Mouse (Mus musculus): ENCODE results near the gene Emc10. TPM values are rescaled to one million over a fixed set of nuclear protein-coding genes. Genes with fewer than 3 reads are reported as not detected.
A peak's percentile ranks its signal among the peaks of the same experiment; 100 is the strongest.

Emc10 gene
- polyA plus RNA-seq, 1 experiment from 2014 or later: 111 TPM

GRCm38 (mm10) chr7:44533746-44534045, 37.4 kb upstream of the Emc10 start:
- H3K9ac ChIP-seq: no peak overlapping the region
- no peak for ATAC-seq (ENCODE audit: insufficient number of reproducible peaks, low FRiP score)
- 83% methylated on average over 12 of the region's 12 CpGs for WGBS
- no peak overlapping the region for H3K4me3 ChIP-seq
- H3K4me1 ChIP-seq (replicated peaks): 0 out of 2 replicates have a peak, but pooled peaks cover 5% of the 10 kb centered on the region
- H3K27ac ChIP-seq (ENCODE audit: poor library complexity, severe bottlenecking): no peak overlapping the region
- H3K27me3 ChIP-seq (replicated peaks): peaks cover 12% of the 10 kb centered on the region
- H3K9me3 ChIP-seq (replicated peaks): no peaks in the 10 kb centered on the region
- H3K36me3 ChIP-seq: peaks cover 61% of the 10 kb centered on the region
- H3K4me2 ChIP-seq: no peak overlapping the region

DNA sequence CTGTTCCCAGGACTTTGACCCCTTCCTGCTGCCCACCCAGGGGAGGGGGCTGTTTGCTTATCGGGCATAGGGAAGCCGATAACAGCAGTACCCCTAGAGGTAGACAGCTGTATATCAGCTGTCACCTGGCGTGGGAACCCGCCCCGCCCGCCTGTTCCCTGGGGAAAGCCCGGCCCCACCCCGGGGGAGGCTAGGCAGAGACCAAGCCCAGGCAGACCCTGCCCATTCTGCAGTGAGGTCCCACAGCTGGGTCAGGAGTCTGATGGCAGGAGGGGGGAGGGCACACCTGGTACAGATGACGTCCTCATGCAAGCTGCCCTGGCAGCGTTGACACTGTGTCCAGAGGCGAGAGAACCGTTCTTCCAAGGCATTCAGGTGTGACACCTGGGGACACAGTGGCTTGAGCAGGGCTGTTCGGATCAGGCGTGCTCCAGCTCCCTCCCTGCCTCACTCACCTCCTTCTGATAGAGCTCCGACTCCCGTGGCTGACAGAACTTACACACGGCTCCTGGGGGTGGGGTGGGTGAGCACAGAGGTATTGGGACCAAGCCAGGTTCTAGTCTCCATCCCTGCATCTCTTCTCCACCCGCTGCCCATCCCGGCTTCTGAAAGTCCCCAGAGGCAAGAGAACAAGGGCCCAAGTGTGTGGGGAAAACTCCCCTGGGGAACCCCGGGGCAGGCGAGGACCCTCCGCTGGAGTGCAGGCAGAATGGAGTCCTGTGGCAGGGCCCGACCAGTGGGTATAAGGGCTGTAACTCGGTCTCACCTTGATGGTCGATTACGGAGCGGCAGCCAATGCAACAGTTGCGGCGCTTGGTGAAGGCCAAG, 36.8 kb upstream of the Emc10 start:
- Histone ChIP-seq H3K27ac (ENCODE audit: poor library complexity, severe bottlenecking) (no peak overlapping the region), H3K9ac (no peak overlapping the region), H3K4me1 (replicated peaks) (0 out of 2 replicates have a peak, but pooled peaks cover 7% of the 10 kb centered on the region), H3K36me3 (peaks cover 56% of the 10 kb centered on the region), H3K4me2 (no peak overlapping the region), H3K27me3 (replicated peaks) (peaks cover 15% of the 10 kb centered on the region), H3K4me3 (no peak overlapping the region), H3K9me3 (replicated peaks) (no peaks in the 10 kb centered on the region)
- 84% methylated on average over 29 of the region's 29 CpGs for WGBS
- ATAC-seq (ENCODE audit: insufficient number of reproducible peaks, low FRiP score): no peak

- 84% methylated on average over 4 of the region's 4 CpGs for WGBS
- H3K9ac ChIP-seq: no peak within 1 kb of the TSS
- ATAC-seq (ENCODE audit: insufficient number of reproducible peaks, low FRiP score): no peak
- H3K27ac ChIP-seq (ENCODE audit: poor library complexity, severe bottlenecking): no peak within 1 kb of the TSS
- peaks cover 46% of the 10 kb centered on the region for H3K36me3 ChIP-seq
- H3K27me3 ChIP-seq (replicated peaks): peaks cover 17% of the 10 kb centered on the region
- H3K4me2 ChIP-seq: no peak within 1 kb of the TSS
- H3K9me3 ChIP-seq (replicated peaks): no peaks in the 10 kb centered on the region
- H3K4me3 ChIP-seq: no peak within 1 kb of the TSS
- H3K4me1 ChIP-seq (replicated peaks): peaks cover 12% of the 10 kb centered on the region; the same call in 1 of the 2 replicates
These were observed 35.8 kb upstream of the Emc10 start, which contains the start of gene Spib for GRCm38 (mm10) chr7:44531946-44532732. Gene Spib (minus strand): TSS chr7:44532071.

GRCm38 (mm10) chr7:44531207-44531606, 34.9 kb upstream of the Emc10 start:
- no peak overlapping the region for H3K9ac ChIP-seq
- 46% methylated on average over 5 of the region's 5 CpGs for WGBS
- no peak for ATAC-seq (ENCODE audit: insufficient number of reproducible peaks, low FRiP score)
- H3K36me3 ChIP-seq: peaks cover 36% of the 10 kb centered on the region
- no peak overlapping the region for H3K27ac ChIP-seq (ENCODE audit: poor library complexity, severe bottlenecking)
- no peak overlapping the region for H3K4me3 ChIP-seq
- H3K4me1 ChIP-seq (replicated peaks): peaks cover 12% of the 10 kb centered on the region; the same call in 1 of the 2 replicates
- H3K4me2 ChIP-seq: no peak overlapping the region
- no peaks in the 10 kb centered on the region for H3K9me3 ChIP-seq (replicated peaks)
- peaks cover 27% of the 10 kb centered on the region for H3K27me3 ChIP-seq (replicated peaks)

DNA sequence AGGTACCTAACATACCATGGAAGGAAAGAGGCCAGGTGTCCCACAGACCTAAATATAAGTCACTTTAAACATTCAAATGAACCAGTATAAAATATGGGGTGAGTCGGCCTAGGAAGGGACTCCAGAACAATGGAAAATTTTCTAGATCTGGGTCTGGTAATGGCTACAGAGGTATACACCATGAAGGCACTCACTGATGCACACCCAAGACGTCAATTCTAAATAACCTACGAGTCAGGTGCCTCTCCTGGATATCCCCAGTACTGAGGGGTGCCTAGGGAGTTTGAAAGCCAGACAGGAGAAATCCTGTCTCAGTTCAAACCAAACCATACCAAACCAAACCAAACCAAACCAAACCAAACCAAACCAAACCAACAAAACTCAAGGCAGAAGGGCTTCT, 34.2 kb upstream of the Emc10 start:
- ATAC-seq (ENCODE audit: insufficient number of reproducible peaks, low FRiP score): no peak
- Histone ChIP-seq H3K9ac (no peak overlapping the region), H3K36me3 (peaks cover 29% of the 10 kb centered on the region), H3K27me3 (replicated peaks) (peaks cover 34% of the 10 kb centered on the region), H3K4me2 (no peak overlapping the region), H3K4me1 (replicated peaks) (peaks cover 12% of the 10 kb centered on the region; the same call in 1 of the 2 replicates), H3K4me3 (no peak overlapping the region), H3K27ac (ENCODE audit: poor library complexity, severe bottlenecking) (no peak overlapping the region), H3K9me3 (replicated peaks) (no peaks in the 10 kb centered on the region)
- WGBS: 72% methylated on average over 3 of the region's 3 CpGs

DNA sequence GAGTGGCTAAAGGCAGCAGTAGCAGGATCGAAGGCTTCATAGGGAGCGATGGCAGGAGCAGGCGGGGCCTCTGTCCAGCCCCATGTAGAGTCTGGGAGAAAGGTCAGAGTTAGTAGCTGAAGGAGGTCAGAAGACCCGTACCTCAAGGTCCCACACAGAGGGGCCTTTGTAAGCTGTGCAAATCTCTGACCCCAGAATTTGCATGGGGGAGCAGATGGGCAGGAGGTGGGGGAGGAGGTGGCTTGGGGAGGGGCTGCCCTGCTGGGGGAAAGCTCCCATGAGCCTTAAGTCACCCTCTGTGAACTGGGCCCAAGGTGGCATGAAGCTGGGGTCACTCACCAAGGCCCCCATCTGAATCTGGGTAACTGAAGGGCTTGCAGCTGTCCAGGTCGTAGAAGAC, 33.2 kb upstream of the Emc10 start:
- H3K9ac ChIP-seq: no peak overlapping the region
- H3K36me3 ChIP-seq: peaks cover 20% of the 10 kb centered on the region
- peaks cover 21% of the 10 kb centered on the region for H3K4me1 ChIP-seq (replicated peaks)
- peaks cover 39% of the 10 kb centered on the region for H3K27me3 ChIP-seq (replicated peaks)
- H3K9me3 ChIP-seq (replicated peaks): no peaks in the 10 kb centered on the region
- no peak overlapping the region for H3K4me3 ChIP-seq
- no peak overlapping the region for H3K27ac ChIP-seq (ENCODE audit: poor library complexity, severe bottlenecking)
- ATAC-seq (ENCODE audit: insufficient number of reproducible peaks, low FRiP score): no peak
- 70% methylated on average over 5 of the region's 5 CpGs for WGBS
- no peak overlapping the region for H3K4me2 ChIP-seq

- WGBS: 7% methylated on average over 40 of the region's 40 CpGs
- Histone ChIP-seq H3K9me3 (replicated peaks) (no peaks in the 10 kb centered on the region), H3K9ac (peak overlapping the region; percentile 63), H3K36me3 (peaks cover 2% of the 10 kb centered on the region), H3K4me1 (replicated peaks) (peaks cover 23% of the 10 kb centered on the region), H3K27ac (ENCODE audit: poor library complexity, severe bottlenecking) (no peak overlapping the region), H3K4me2 (peak overlapping the region; percentile 80), H3K4me3 (peak overlapping the region; percentile 45), H3K27me3 (replicated peaks) (peaks cover 56% of the 10 kb centered on the region)
- ATAC-seq (ENCODE audit: insufficient number of reproducible peaks, low FRiP score): no peak; the same call in 1 of the 2 replicates
These were observed 31.4 kb upstream of the Emc10 start for GRCm38 (mm10) chr7:44527483-44528398.

- peaks cover 68% of the 10 kb centered on the region for H3K27me3 ChIP-seq (replicated peaks)
- no peak overlapping the region for H3K4me2 ChIP-seq
- no peak overlapping the region for H3K27ac ChIP-seq (ENCODE audit: poor library complexity, severe bottlenecking)
- no peaks in the 10 kb centered on the region for H3K36me3 ChIP-seq
- no peak for ATAC-seq (ENCODE audit: insufficient number of reproducible peaks, low FRiP score)
- H3K9me3 ChIP-seq (replicated peaks): no peaks in the 10 kb centered on the region
- no peak overlapping the region for H3K4me3 ChIP-seq
- peaks cover 27% of the 10 kb centered on the region for H3K4me1 ChIP-seq (replicated peaks)
- H3K9ac ChIP-seq: no peak overlapping the region
- whole genome bisulfite sequencing: 82% methylated on average over 14 of the region's 14 CpGs
These were observed 30.3 kb upstream of the Emc10 start for GRCm38 (mm10) chr7:44526414-44527154.

DNA sequence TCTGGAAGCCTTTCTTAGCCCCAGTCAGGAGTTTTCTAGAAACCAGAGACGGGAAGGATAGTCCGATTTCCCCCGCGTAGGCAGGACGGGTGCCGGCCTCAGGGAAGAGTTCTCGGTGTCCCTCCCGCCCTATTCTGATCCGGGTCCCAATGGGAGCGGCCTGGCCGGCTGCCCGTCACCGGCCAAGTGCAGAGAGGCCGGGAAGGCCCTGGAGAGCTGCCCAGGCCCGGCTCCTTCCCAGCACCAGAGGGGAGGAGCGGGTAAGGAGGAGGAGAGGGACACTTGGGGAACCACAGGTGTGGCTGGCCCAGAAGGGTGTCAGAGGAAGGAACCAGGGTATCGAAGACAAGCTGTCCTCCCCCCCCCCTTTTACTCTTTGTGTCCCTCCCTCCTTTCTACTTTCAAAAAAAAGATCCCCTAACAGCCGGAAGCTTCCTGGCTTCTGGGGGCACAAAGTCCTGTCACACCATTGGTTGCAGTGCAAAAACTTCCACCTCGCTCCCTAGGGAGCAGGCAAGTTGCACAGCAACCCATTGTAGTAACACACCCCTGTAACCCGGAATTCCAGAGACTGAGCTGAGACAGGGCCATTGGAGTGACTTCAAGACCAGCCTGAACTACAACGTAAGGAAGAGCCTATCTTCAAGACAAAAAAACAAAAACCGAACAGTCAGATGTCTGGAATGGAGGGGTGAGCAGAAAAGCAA, 28.9 kb upstream of the Emc10 start:
- WGBS: 13% methylated on average over 20 of the region's 22 CpGs
- Histone ChIP-seq H3K36me3 (no peaks in the 10 kb centered on the region), H3K27ac (ENCODE audit: poor library complexity, severe bottlenecking) (no peak overlapping the region), H3K9me3 (replicated peaks) (no peaks in the 10 kb centered on the region), H3K4me1 (replicated peaks) (peaks cover 24% of the 10 kb centered on the region), H3K9ac (peak overlapping the region; percentile 51), H3K27me3 (replicated peaks) (peaks cover 79% of the 10 kb centered on the region), H3K4me3 (peak overlapping the region; percentile 6; the same call in 1 of the 2 replicates), H3K4me2 (peak overlapping the region; percentile 42)
- no peak for ATAC-seq (ENCODE audit: insufficient number of reproducible peaks, low FRiP score)

DNA sequence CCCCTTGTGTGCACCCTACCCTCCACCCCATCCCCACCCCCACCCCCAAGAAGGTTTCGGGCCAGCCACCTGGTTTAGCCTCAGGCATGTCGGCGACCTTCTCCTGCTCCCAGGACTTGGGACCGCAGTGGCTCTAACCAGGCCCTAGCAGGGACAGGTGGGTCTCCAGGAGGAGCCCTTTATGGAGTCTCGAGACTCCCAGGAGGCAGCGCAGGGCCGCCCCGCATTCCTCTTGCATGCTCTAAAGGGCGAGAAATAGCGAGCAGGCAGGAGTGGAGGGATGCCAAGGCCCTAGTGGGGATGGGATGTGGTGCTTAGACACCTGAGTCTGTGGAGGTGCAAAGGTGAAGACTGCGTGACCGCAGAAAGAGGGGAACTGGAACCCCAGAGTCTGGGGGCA, 28.2 kb upstream of the Emc10 start, which contains the start of gene Mybpc2:
Gene Mybpc2, minus strand, starts transcription at position 155 of the 400 bp plus-strand sequence.
- Histone ChIP-seq H3K27ac (ENCODE audit: poor library complexity, severe bottlenecking) (no peak within 1 kb of the TSS), H3K36me3 (no peaks in the 10 kb centered on the region), H3K9ac (peak within 1 kb of the TSS; percentile 51), H3K9me3 (replicated peaks) (peaks cover under 1% of the 10 kb centered on the region; the same call in 1 of the 2 replicates), H3K4me1 (replicated peaks) (peaks cover 24% of the 10 kb centered on the region), H3K4me2 (peak within 1 kb of the TSS; percentile 42), H3K4me3 (peak within 1 kb of the TSS; percentile 6; the same call in 1 of the 2 replicates), H3K27me3 (replicated peaks) (peaks cover 79% of the 10 kb centered on the region)
- 26% methylated on average over 12 of the region's 12 CpGs for WGBS
- no peak for ATAC-seq (ENCODE audit: insufficient number of reproducible peaks, low FRiP score)

All from heart, embryonic 12.5 days (tissue).